Comparison of ENCODE assay signal across 24 mouse cellular contexts in genomic region chr11:61440416-61440815, GRCm38 (mm10). TPM values are rescaled to one million over a fixed set of nuclear protein-coding genes. Genes with fewer than 3 reads are reported as not detected.
"Had no signal": no experiment of that assay in that cellular context is flagged by ENCODE, and none has a peak within 500 bp of the region (broad histone marks: within the 10 kb centered on the region; RNA-seq: fewer than 3 reads in every experiment).

No protein-coding gene starts in this region.

- H3K4me3 ChIP-seq: kidney, embryonic 15.5 days; limb, embryonic 12.5 days; limb, embryonic 15.5 days; midbrain, embryonic 12.5 days; midbrain, embryonic 15.5 days; neural tube, embryonic 12.5 days; neural tube, embryonic 15.5 days had no signal

- DNase-seq: kidney, adult 8-10 months; kidney, postnatal 10 days; kidney, postnatal 36 days; layer of hippocampus, adult 9-11 months; left cerebral cortex, postnatal 4 days; liver, postnatal 0 days; lung, embryonic 14.5 days; right cerebral cortex, adult 18-20 months; right cerebral cortex, postnatal 14 days; right cerebral cortex, postnatal 4 days; thymus, adult 2 months; thymus, postnatal 14 days; thymus, postnatal 4 days had no signal

- H3K4me1 ChIP-seq: midbrain, embryonic 12.5 days; midbrain, embryonic 15.5 days had no signal

- H3K27ac ChIP-seq: kidney, embryonic 15.5 days; limb, embryonic 12.5 days; limb, embryonic 15.5 days; liver, embryonic 14.5 days; macrophage; midbrain, embryonic 12.5 days; midbrain, embryonic 15.5 days; neural tube, embryonic 12.5 days; neural tube, embryonic 15.5 days; stomach, postnatal 0 days had no signal

RNA-seq across cellular contexts. Expression of gene Rnf112, which starts 13.5 kb away (rescaled TPM):
- total RNA-seq: megakaryocyte, adult 5-6 weeks had no signal
- polyA plus RNA-seq: macrophage had no signal

RNA-seq across cellular contexts. Expression of gene Mfap4, which starts 44.8 kb away (rescaled TPM):
- total RNA-seq: megakaryocyte, adult 5-6 weeks had no signal
- polyA plus RNA-seq: macrophage had no signal
